ENCODE assay signal across 1 mouse cellular context in genomic region chr12:51694966-51695365, GRCm38 (mm10).
A peak's percentile ranks its signal among the peaks of the same experiment; 100 is the strongest.
TF ChIP-seq lines count a peak whose summit lies in the region.

No protein-coding gene starts in this region.

TF ChIP-seq in MEL, 35 proteins besides CTCF, POLR2A, EP300 and RAD21 (continued from another document):
- TF ChIP-seq POLR2AphosphoS5 (IDR thresholded peaks at IDR 0.05; ENCODE audit: borderline replicate concordance, low read depth, low read length) (no peak), ETS1 (IDR thresholded peaks at IDR 0.05; ENCODE audit: low read depth, low read length) (0 out of 2 replicates have a peak, but pooled peaks have one; percentile 24), MYC (IDR thresholded peaks at IDR 0.05; ENCODE audit: low read depth, low read length) (0 out of 2 replicates have a peak, but pooled peaks have one; percentile 34), MAZ (IDR thresholded peaks at IDR 0.05; ENCODE audit: low read depth, low read length) (no peak), KAT2A (conservative IDR thresholded peaks at IDR 0.05; ENCODE audit: low read depth, low read length) (no peak), NELFE (IDR thresholded peaks at IDR 0.05; ENCODE audit: low read depth, low read length) (no peak), ELF1 (IDR thresholded peaks at IDR 0.05; ENCODE audit: low read depth, low read length) (peak; percentile 59; the same call in 1 of the 2 replicates), ZKSCAN1 (IDR thresholded peaks at IDR 0.05; ENCODE audit: low read depth, low read length) (no peak), JUND (IDR thresholded peaks at IDR 0.05; ENCODE audit: low read depth, low read length) (no peak), MAFK (IDR thresholded peaks at IDR 0.05; ENCODE audit: borderline replicate concordance, low read depth, low read length) (0 out of 2 replicates have a peak, but pooled peaks have one; percentile 3), CHD2 (IDR thresholded peaks at IDR 0.05; ENCODE audit: low read length) (no peak), UBTF (IDR thresholded peaks at IDR 0.05; ENCODE audit: borderline replicate concordance, insufficient read depth, low read depth, low read length) (no peak), TAL1 (IDR thresholded peaks at IDR 0.05; ENCODE audit: low read length) (no peak), TCF12 (IDR thresholded peaks at IDR 0.05; ENCODE audit: low read depth, low read length) (no peak), MAX (IDR thresholded peaks at IDR 0.05; ENCODE audit: low read length) (no peak), ZNF384 (IDR thresholded peaks at IDR 0.05; ENCODE audit: low read depth, low read length) (no peak)
